Mouse (Mus musculus) limb, embryonic 14.5 days (tissue): Measurements from ENCODE around the gene Gm28053. TPM values are rescaled to one million over a fixed set of nuclear protein-coding genes. Genes with fewer than 3 reads are reported as not detected.

Experiments
- ATAC-seq: fragments of 200-750 bp; cut with Nextera tagmentation; 2 replicates; pipeline ENCODE4 v1.8.0; 2017; ENCODE audit warnings: low read depth, moderate number of reproducible peaks, moderate TSS enrichment; ENCODE audit not compliant: low FRiP score
- DNase-seq: peaks from one replicate; pipeline ENCODE4 v3.0.0-alpha.2; 2015; ENCODE audit warnings: low spot score
- H3K27ac ChIP-seq: fragments of 300-500 bp; sonication (generic); replicated peaks from 2 replicates; pipeline ENCODE4 v1.5.1; 2014; ENCODE audit warnings: low read depth, mild to moderate bottlenecking, low read length, moderate library complexity, mixed read lengths
- H3K27me3 ChIP-seq: fragments of 300-500 bp; sonication (generic); 2 replicates; pipeline ENCODE4 v1.6.1; 2014; ENCODE audit warnings: low read length, mixed read lengths; ENCODE audit not compliant: control insufficient read depth, insufficient read depth
- H3K36me3 ChIP-seq: fragments of 300-500 bp; sonication (generic); 2 replicates; pipeline ENCODE4 v1.6.1; 2014; ENCODE audit warnings: mild to moderate bottlenecking, low read length, moderate library complexity, mixed read lengths; ENCODE audit not compliant: control insufficient read depth, insufficient read depth
- H3K4me1 ChIP-seq: fragments of 300-500 bp; sonication (generic); 2 replicates; pipeline ENCODE4 v1.6.1; 2014; ENCODE audit warnings: antibody characterized with exemption, low read length, mixed read lengths; ENCODE audit not compliant: control insufficient read depth, insufficient read depth
- H3K4me2 ChIP-seq: fragments of 300-500 bp; sonication (generic); replicated peaks from 2 replicates; pipeline ENCODE4 v1.6.1; 2014; ENCODE audit warnings: low read depth, mild to moderate bottlenecking, low read length, moderate library complexity; ENCODE audit not compliant: severe bottlenecking
- H3K4me3 ChIP-seq: fragments of 300-500 bp; sonication (generic); replicated peaks from 2 replicates; pipeline ENCODE4 v1.5.1; 2014; ENCODE audit warnings: low read length
- H3K9ac ChIP-seq: fragments of 300-500 bp; sonication (generic); 2 replicates; pipeline ENCODE4 v1.6.1; 2014; ENCODE audit warnings: mild to moderate bottlenecking, low read depth, low read length, moderate library complexity; ENCODE audit not compliant: severe bottlenecking
- H3K9me3 ChIP-seq: fragments of 300-500 bp; sonication (generic); 2 replicates; pipeline ENCODE4 v1.6.1; 2016; ENCODE audit warnings: low read length; ENCODE audit not compliant: control insufficient read depth
- POLR2A ChIP-seq: fragments of 200-500 bp; IDR thresholded peaks from 2 replicates; pipeline ENCODE4 v1.8.0; 2012; ENCODE audit warnings: inconsistent platforms, mild to moderate bottlenecking, moderate library complexity, borderline replicate concordance; ENCODE audit not compliant: insufficient read depth, insufficient read length; ENCODE audit errors: extremely low read depth
- WGBS: fragments of 180-500 bp; shearing (Covaris S2); extraction: QIAGEN DNeasy Blood & Tissue Kit; methylation state at CpG from one replicate; pipeline ENCODE4 v1.1.7; 2014; 5-methylcytosine and 5-hydroxymethylcytosine counted together
- polyA plus RNA-seq, 2 experiments: library from polyadenylated mRNA; depleted of rRNA in 1 of 2; stranded (reverse) in 1 of 2; unstranded in 1 of 2; fragments of >200 nt; fragmentation: Nextera tagmentation in 1 of 2; extraction: Ambion mirVana in 1 of 2; gene quantifications; 2 replicates each; pipeline versions ENCODE4 v1.2.1 to v1.2.3; 2012 to 2014

Gm28053 gene
- polyA plus RNA-seq, 2 experiments: 0.82 to 1.2 TPM

DNA sequence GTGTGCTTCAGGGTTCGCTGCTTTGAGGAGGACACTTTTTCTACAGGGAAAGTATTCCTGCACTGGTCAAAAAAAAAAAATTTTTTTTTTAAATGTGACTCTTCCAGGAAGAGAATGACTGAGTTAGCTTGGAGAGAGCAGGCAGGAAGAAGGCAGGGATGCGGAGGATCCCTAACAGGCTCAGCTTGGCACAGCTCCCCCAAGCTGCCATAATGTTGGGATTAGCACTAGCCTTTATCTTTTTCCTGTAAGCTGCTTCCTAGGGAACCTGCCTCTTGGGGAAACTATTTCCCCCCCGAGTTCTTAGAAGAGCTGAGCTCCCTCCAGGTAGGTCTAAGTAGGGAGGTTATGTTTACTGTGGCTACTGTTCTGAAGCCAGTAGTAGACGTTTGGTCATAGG is 33.6 kb upstream of the Gm28053 start:
- Histone ChIP-seq H3K27me3 (no peaks in the 10 kb centered on the region), H3K4me1 (no peaks in the 10 kb centered on the region), H3K4me3 (no peak overlapping the region), H3K9me3 (no peaks in the 10 kb centered on the region), H3K9ac (no peak overlapping the region), H3K36me3 (no peaks in the 10 kb centered on the region), H3K4me2 (no peak overlapping the region), H3K27ac (no peak overlapping the region)
- DNase-seq (no peak), ATAC-seq (no peak)
- WGBS: 57% methylated on average over 4 of the region's 4 CpGs
- TF ChIP-seq POLR2A: no peak

- H3K4me3 ChIP-seq: no peak overlapping the region
- 88% methylated on average over 2 of the region's 2 CpGs for WGBS
- ATAC-seq (no peak), DNase-seq (no peak)
- H3K9ac ChIP-seq: no peak overlapping the region
- H3K9me3 ChIP-seq: no peaks in the 10 kb centered on the region
- H3K27me3 ChIP-seq: no peaks in the 10 kb centered on the region
- no peak overlapping the region for H3K4me2 ChIP-seq
- H3K36me3 ChIP-seq: no peaks in the 10 kb centered on the region
- no peak for TF ChIP-seq POLR2A
- H3K4me1 ChIP-seq: no peaks in the 10 kb centered on the region
- H3K27ac ChIP-seq: no peak overlapping the region
Observed at GRCm38 (mm10) chr6:48685251-48685650, 33.2 kb upstream of the Gm28053 start.

DNA sequence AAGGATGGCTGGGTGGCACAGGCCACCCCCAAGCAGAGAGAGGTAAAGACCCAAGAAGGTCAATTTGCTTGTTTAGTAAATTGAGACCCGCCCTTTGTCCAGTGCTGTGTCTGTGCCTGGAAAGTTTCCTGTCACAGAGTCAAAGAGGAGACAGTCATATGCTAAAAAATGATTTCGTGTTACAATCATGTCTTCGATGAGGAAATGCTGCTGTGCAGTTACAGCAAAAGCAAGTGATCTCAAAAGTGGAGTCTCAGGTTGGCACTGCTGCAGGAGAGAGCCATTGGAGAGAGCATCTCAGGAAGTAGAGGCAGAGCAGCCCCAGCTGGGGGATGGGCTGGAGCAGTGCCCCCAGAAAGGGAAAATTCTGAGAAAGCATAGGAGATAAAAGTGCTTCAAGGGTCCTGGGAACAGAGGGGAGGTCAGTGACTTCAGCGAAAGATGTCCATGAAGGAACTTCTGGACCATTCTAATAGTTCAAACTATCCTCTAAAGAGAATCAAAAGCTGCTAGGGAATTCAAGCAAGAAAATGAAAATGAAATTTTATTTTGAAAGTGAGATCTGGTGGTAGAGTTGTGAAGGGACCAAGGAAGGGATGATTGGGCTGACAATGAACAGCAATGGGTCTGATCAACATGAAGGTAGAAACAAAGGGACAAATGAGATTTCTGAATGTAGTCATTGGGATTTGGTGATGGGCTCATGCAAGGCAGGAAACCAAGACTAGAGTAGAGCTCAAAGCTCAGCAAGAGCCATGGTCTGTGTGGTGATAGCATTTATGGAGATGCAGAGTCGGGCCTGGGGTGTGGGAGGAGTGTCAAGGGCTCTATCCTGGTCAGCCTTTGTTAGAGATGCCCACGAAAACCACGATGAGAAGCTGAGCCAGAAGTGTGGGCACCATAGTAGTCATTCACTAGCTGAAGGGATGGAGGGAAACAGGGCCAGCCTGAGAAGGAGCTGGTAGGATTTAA is 32.4 kb upstream of the Gm28053 start:
- no peak overlapping the region for H3K9ac ChIP-seq
- no peak overlapping the region for H3K4me3 ChIP-seq
- H3K9me3 ChIP-seq: no peaks in the 10 kb centered on the region
- ATAC-seq: no peak
- WGBS: 84% methylated on average over 7 of the region's 7 CpGs
- H3K4me1 ChIP-seq: no peaks in the 10 kb centered on the region
- no peaks in the 10 kb centered on the region for H3K36me3 ChIP-seq
- H3K4me2 ChIP-seq: no peak overlapping the region
- no peak overlapping the region for H3K27ac ChIP-seq
- H3K27me3 ChIP-seq: no peaks in the 10 kb centered on the region
- no peak for TF ChIP-seq POLR2A
- no peak for DNase-seq

- Histone ChIP-seq H3K27me3 (no peaks in the 10 kb centered on the region), H3K4me1 (no peaks in the 10 kb centered on the region), H3K9me3 (no peaks in the 10 kb centered on the region), H3K36me3 (no peaks in the 10 kb centered on the region), H3K4me2 (no peak overlapping the region), H3K9ac (no peak overlapping the region), H3K4me3 (no peak overlapping the region), H3K27ac (no peak overlapping the region)
- DNase-seq (no peak), ATAC-seq (no peak)
- WGBS: 75% methylated on average over 2 of the region's 2 CpGs
- no peak for TF ChIP-seq POLR2A
Observed at GRCm38 (mm10) chr6:48687077-48687476, 31.3 kb upstream of the Gm28053 start.

DNA sequence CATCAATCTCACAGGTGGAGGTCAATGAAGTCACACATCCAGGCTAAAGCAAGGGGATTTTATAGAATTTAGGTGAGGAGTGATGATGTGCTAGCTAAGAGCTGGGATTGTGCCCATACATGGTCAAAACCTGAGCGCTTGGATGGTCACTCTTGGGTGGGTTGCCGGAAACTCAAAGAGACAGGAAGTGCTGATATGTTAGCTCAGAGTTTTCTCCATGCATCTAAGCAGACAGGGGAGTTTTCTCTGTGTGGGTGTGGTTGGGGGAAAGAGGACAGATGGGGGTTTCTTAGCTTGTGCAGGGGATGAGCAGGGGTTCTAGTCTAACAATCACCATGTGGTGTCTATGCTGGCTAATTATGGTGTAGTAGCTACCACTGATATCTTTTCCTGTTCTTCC is 29.1 kb upstream of the Gm28053 start:
- H3K4me1 ChIP-seq: no peaks in the 10 kb centered on the region
- H3K4me2 ChIP-seq: no peak overlapping the region
- DNase-seq: no peak
- no peaks in the 10 kb centered on the region for H3K27me3 ChIP-seq
- no peak for TF ChIP-seq POLR2A
- H3K9me3 ChIP-seq: no peaks in the 10 kb centered on the region
- no peak overlapping the region for H3K9ac ChIP-seq
- 87% methylated on average over 2 of the region's 2 CpGs for WGBS
- no peak overlapping the region for H3K4me3 ChIP-seq
- H3K36me3 ChIP-seq: no peaks in the 10 kb centered on the region
- no peak for ATAC-seq
- H3K27ac ChIP-seq: no peak overlapping the region
